Mouse (Mus musculus) testis, adult 2 months (tissue): ENCODE results near the gene Gm6509. TPM values are rescaled to one million over a fixed set of nuclear protein-coding genes. Genes with fewer than 3 reads are reported as not detected.
"Not testable (repeated sequence)": the region's sequence is repeated elsewhere in the genome, so short reads cannot be mapped to it uniquely, and the experiment has no call there.

Experiments
- H3K27ac ChIP-seq: fragments of 200-500 bp; 2 replicates; pipeline ENCODE4 v1.5.1; 2012; ENCODE audit warnings: low read depth, low read length; ENCODE audit not compliant: control insufficient read depth, insufficient read depth
- H3K27me3 ChIP-seq: fragments of 200-500 bp; 2 replicates; pipeline ENCODE4 v1.6.1; 2012; ENCODE audit warnings: mild to moderate bottlenecking, low read length, moderate library complexity; ENCODE audit not compliant: control insufficient read depth, insufficient read depth
- H3K36me3 ChIP-seq: fragments of 200-500 bp; 2 replicates; pipeline ENCODE4 v1.6.1; 2012; ENCODE audit warnings: mild to moderate bottlenecking, low read length; ENCODE audit not compliant: control insufficient read depth, insufficient read depth
- H3K4me1 ChIP-seq: fragments of 200-500 bp; 2 replicates; pipeline ENCODE4 v1.6.1; 2012; ENCODE audit warnings: low read length; ENCODE audit not compliant: control insufficient read depth, insufficient read depth
- H3K4me3 ChIP-seq: fragments of 200-500 bp; 2 replicates; pipeline ENCODE4 v1.5.1; 2012; ENCODE audit warnings: low read depth, mild to moderate bottlenecking, low read length, moderate library complexity, mixed read lengths; ENCODE audit not compliant: control insufficient read depth
- polyA plus RNA-seq: library from polyadenylated mRNA; depleted of rRNA; stranded (reverse); fragments of >200 nt; gene quantifications from 2 replicates; pipeline ENCODE4 v1.2.3, GENCODE M21; 2012; rRNA removed

Gm6509 gene
- not detected in 2 replicates for polyA plus RNA-seq

DNA sequence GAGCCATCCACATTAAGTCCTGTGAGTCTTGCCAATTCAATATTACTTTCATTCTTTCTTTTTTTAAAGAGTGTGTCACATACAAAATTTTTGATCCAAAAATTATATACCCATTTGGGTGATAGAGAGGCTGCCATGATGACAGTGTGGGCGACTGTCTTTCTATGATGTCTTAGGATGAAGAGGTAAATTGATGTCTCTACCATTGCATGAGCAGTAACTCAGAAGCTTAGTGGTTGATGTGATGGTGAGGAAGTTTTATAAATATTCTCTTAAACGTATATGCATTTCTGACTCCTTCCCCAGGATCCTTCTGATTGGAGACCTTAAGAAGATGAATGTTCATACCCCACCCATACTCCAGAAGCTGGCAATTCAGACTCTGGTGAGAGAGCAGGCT is at the start of gene Gm6509:
Gm6509 (plus strand) TSS at position 301 of the 400 bp plus-strand sequence.
- not testable (repeated sequence) for H3K4me3 ChIP-seq, H3K27me3 ChIP-seq, H3K27ac ChIP-seq, H3K36me3 ChIP-seq, H3K4me1 ChIP-seq

DNA sequence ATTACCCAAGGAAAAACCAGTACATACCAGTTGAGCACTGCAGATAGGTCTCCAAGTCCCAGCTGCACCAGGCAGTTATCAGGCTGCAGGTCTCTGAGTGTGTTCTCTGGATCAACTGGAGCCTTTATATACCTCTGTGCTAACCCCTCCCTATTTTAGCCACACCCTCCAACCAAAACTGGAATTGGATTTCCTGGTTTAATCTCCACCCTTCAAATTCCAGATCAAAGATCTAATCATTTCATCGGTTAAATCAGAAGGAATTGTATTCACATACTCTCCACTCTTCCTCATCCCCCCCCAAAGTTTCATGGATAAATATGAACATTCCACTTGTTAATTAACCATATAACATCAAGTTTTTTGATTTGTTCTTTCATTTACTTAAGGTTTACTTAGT is 7.5 kb upstream of the Gm6509 start, which contains the start of gene Gm3147:
Gm3147 (minus strand) TSS at position 101 of the 400 bp plus-strand sequence.
- not testable (repeated sequence) for H3K27ac ChIP-seq, H3K36me3 ChIP-seq, H3K4me3 ChIP-seq, H3K4me1 ChIP-seq, H3K27me3 ChIP-seq

DNA sequence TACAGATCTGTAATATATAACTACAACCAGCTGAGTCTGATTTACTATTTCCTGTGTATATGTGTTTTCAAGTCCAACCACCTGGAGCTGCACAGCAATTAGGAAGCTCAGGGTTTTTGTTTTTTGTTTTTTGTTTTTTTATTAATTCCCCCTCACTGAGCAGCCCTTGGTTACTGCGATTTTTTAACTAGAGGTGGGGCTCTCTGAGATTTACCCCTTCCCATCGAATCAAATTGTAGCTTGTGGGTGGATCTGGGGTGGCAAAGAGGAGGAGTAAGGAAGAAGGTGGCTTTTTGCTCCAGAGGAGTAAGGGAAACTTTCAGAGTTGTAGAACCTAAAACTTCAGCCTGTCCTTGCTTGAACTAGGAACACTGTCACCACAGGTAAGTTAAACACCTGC is 24.3 kb downstream of the Gm6509 start, which contains the start of gene Gm6205:
Gm6205 (plus strand) TSS at position 301 of the 400 bp plus-strand sequence.
- H3K4me1 ChIP-seq, H3K4me3 ChIP-seq, H3K36me3 ChIP-seq, H3K27me3 ChIP-seq, H3K27ac ChIP-seq: not testable (repeated sequence)

Other genes with a start within 250 kb of the Gm6509 start
- gene Gm7682, start 178.2 kb upstream of the Gm6509 start, polyA plus RNA-seq = not detected in 2 replicates
- gene Gm3139, start 97.7 kb upstream of the Gm6509 start, polyA plus RNA-seq = not detected in 2 replicates
- not detected in 2 replicates for gene Gm3147, start 7.6 kb upstream of the Gm6509 start, polyA plus RNA-seq
- not detected in 2 replicates for gene Gm6205, start 24.4 kb downstream of the Gm6509 start, polyA plus RNA-seq
- gene Gm3183, start 241.5 kb downstream of the Gm6509 start, polyA plus RNA-seq = 0.17 TPM in 1 of 2 replicates, not detected in the other